Mouse (Mus musculus) c-Kit-positive CD71-negative TER-119-negative erythroid progenitor cells, embryonic 14.5 days (primary cell): Measurements from ENCODE around the gene Trabd2b.

Source experiments
- DNase-seq: peaks from one replicate; pipeline ENCODE4 v3.0.0-alpha.2; 2013; ENCODE audit warnings: low read depth

Gene Trabd2b

DNA sequence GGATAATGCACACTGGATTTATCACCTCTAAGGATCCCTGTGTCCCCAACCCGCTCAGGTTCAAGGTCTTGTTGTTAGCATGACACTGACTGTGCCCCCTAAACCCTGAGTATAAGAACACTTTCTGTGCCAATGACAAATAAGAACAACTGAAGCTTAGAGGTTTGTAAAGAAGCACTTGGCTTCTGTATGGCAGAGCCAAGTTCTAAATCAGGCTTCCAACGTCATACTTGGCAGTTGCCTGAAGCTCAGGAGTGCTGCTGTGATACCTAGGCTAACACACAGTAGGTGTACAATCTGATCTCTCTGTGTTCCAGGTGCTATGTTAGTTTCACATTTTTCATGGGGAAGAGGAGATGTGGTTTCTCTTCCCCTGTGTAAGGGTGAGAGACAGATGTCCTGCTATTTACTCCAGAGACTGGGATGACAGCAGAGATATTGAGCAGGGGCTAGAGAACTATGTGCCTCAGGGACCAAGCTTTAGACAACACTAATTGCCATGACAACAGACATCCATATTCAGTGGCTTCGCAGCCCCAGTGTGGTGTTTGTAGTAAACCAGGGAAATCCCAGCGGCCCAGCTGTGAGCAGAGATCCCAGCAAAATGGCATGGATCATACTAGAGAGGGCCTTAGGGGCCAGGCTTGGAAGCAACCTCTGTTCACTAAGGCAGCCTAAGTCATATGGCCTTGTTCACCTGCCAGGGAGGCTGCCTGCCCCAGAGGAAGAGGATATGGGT, 89.3 kb downstream of the Trabd2b start:
- DNase-seq, result no peak

- DNase-seq, result no peak
Observed at GRCm38 (mm10) chr4:114499650-114500049, 93.1 kb downstream of the Trabd2b start.

GRCm38 (mm10) chr4:114500317-114500716, 93.8 kb downstream of the Trabd2b start:
- DNase-seq, result no peak

GRCm38 (mm10) chr4:114501048-114501447, 94.5 kb downstream of the Trabd2b start:
- DNase-seq, result no peak

DNA sequence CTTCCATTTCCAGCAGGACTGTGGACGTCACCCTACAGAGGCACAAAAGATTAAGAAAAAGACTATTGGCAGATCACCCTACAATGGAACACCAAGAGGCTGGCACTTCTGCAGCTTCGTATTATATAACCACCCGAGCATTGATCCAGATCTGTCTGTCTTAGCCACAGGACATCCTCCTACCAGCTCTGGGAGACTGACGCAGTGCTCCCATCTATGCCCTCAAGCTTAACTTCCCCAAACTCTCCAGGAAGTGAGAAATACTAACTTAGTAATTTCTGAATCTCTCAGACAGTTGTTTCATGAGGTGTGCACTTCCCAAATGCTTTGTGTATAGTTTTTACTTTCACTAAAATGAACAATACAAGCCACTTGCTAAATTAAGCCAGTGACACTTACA, 95.1 kb downstream of the Trabd2b start:
- DNase-seq, result no peak

GRCm38 (mm10) chr4:114504227-114505041, 97.9 kb downstream of the Trabd2b start:
- DNase-seq, result no peak

- DNase-seq, result no peak
Observed at GRCm38 (mm10) chr4:114509601-114510000, 103.1 kb downstream of the Trabd2b start.

DNA sequence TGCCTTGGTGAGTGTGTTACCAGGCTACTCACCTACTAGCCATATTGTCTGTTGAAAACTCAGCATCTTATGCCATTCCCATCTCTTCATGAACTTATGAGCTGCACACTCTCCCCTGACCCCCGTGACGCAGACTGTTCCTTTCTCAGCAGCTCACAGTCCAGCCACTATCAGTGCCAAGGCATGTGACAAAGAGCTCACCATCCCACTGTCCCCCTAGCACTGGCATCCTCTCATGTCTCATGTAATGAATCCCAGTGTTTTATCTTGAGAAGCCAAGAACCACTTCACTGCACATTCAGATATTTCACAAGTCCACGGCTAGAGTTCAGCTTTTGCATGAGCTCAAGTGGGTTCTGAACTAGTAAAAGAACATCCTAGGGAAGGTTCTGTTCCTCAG, 105.1 kb downstream of the Trabd2b start:
- DNase-seq, result no peak

GRCm38 (mm10) chr4:114513149-114513548, 106.6 kb downstream of the Trabd2b start:
- no peak for DNase-seq

DNA sequence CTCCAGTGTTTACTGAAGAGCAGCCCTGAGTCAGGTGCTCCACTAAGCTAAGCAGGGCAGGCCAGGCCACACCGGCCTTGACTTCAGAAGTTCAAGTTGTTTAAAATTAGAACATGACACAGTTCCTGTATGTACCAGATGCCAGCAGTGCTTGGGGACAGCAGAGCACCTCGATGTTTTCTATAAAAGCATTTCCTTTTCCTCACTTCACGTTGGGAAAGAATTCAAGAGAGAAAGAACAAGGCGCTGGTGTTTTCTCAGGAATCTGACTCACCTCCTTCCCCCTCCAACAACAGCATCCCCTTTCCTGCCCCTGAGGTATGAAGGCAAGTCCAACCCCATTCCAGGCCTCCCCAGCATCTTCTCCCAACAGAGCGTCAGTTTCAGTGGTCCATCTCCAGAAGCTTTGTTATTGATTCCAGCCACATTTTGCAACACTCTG, 108.8 kb downstream of the Trabd2b start:
- no peak for DNase-seq

- no peak for DNase-seq
Observed at GRCm38 (mm10) chr4:114516651-114517050, 110.1 kb downstream of the Trabd2b start.

- DNase-seq, result no peak
Observed at GRCm38 (mm10) chr4:114518061-114518460, 111.5 kb downstream of the Trabd2b start.

- no peak for DNase-seq
Observed at GRCm38 (mm10) chr4:114518571-114518970, 112.0 kb downstream of the Trabd2b start.

- no peak for DNase-seq
Observed at GRCm38 (mm10) chr4:114519321-114519720, 112.8 kb downstream of the Trabd2b start.

DNA sequence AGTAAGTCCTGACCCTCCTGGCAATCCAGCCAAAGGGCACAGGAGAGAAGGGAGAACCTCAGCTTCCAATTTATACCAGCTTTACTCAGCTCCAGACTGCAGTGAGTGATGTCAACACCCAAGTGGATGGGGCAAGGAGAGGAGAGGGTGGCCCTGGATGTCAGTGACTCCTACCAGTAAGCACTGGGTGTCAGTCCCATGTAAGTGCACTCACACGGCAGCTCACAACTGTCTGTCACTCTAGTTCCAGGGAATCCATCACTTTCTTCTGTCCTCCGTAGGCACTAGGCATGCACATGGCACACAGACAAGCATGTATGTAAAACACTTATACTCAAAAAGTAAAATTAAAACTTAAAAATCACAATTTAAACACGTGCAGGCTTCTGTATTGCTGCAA, 113.4 kb downstream of the Trabd2b start:
- DNase-seq, result no peak

- DNase-seq, result no peak
Observed at GRCm38 (mm10) chr4:114523335-114524188, 117.0 kb downstream of the Trabd2b start.

GRCm38 (mm10) chr4:114531591-114531990, 125.1 kb downstream of the Trabd2b start:
- DNase-seq, result no peak

- no peak for DNase-seq
Observed at GRCm38 (mm10) chr4:114533894-114534754, 127.6 kb downstream of the Trabd2b start.

GRCm38 (mm10) chr4:114537376-114537974, 131.0 kb downstream of the Trabd2b start:
- no peak for DNase-seq

DNA sequence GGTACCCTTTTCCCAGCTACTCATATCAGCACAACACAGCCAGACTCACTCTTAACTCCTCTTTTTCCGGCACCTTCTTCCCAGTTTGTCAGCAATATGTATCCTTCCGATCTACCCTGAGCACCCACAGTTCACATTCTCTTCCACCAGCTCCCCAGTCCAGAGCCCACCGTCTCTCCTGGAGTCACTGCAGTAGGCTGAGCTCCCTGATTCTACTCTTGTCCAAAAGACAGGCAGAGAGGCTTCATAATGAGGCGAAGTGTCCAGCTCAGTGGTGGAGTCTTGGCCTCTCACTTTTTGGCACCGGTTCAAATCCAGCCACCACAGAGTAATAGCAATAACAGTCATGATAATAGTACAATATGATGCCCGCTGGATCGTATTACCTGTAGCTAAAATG, 133.5 kb downstream of the Trabd2b start:
- DNase-seq, result no peak

DNA sequence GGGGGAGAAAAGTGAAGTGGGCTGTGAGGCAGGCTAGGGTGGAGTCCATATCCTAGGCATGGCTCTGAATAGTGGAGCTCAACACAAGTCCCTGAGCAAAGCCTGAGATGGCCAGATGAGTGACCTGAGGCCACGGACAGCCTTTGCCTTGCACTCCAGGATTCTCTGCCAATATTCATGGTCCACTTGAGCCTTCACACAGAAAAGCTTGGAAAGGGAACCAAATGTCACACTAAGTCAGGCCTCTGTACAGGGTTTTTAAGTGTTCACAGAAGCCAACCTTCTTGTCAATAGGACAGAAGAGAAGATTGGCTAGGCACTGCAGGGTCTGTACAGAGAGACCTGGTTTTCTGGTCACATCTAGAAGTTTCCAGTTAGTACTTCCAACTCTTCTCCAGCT, 134.7 kb downstream of the Trabd2b start:
- no peak for DNase-seq
